Mouse (Mus musculus) C3H10T1/2 (cell line): ENCODE data around the gene Gm32802. TPM values are rescaled to one million over a fixed set of nuclear protein-coding genes. Genes with fewer than 3 reads are reported as not detected.

Experiments
- polyA plus RNA-seq, 2 experiments: library from polyadenylated mRNA; unstranded; fragments of >200 nt; fragmentation: generic; extraction: Trizol; gene quantifications; one replicate each; pipeline ENCODE4 v1.2.1; 2012; ENCODE audit warnings: missing spikeins in 2 of 2

Gm32802 gene
- polyA plus RNA-seq: under 1 TPM; 0.01 to 0.04 TPM

GRCm38 (mm10) chr10:118258388-118258787 lies at the start of gene Gm32802:
TSS of gene Gm32802 (plus strand) at chr10:118258688.

DNA sequence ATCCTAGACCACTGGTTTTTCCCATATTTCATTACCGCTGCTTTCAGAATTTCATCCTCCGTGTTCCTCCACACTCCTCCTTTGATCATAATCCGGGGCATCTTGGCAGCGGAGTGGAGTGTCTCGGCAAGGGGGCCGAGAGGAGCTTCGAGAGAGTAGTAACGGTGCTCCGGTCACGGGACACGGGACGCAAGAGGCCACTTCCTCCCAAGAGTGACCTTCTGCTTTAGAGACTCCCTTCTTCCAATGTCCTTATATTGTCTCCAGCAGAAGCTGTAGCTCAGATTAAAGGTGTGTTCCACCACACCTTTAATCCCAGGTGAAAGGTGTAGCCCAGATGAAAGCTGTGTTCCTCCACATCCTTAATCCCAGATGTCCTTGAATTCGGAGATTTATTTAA lies 17.8 kb upstream of the Gm32802 start, which contains the start of gene Gm32717:
Gm32717 (minus strand) TSS at position 101 of the 400 bp plus-strand sequence.

GRCm38 (mm10) chr10:118294938-118295337 lies 36.5 kb downstream of the Gm32802 start, which contains the start of gene Iltifb:
TSS of gene Iltifb (minus strand) at chr10:118295038.

Other genes starting within 250 kb of the Gm32802 start
- gene Mdm1, start 116.9 kb upstream of the Gm32802 start, polyA plus RNA-seq: 1 to 10 TPM in 1 of 2 experiments, under 1 TPM in 1; 0.43 to 5.3 TPM
- gene Il22, start 53.7 kb upstream of the Gm32802 start, polyA plus RNA-seq: not detected
- under 1 TPM; 0.01 to 0.04 TPM for gene Gm32717, start 17.9 kb upstream of the Gm32802 start, polyA plus RNA-seq
- not detected for gene Iltifb, start 36.4 kb downstream of the Gm32802 start, polyA plus RNA-seq
- gene Gm9040, start 68.3 kb downstream of the Gm32802 start, polyA plus RNA-seq: not detected
- not detected for gene Gm9044, start 73.7 kb downstream of the Gm32802 start, polyA plus RNA-seq
- under 1 TPM in 1 of 2 experiments, not detected in 1; 0.07 TPM for gene Gm9045, start 79.1 kb downstream of the Gm32802 start, polyA plus RNA-seq
- gene Gm9046, start 84.6 kb downstream of the Gm32802 start, polyA plus RNA-seq: not detected
- gene Gm9048, start 90.0 kb downstream of the Gm32802 start, polyA plus RNA-seq: not detected
- under 1 TPM in 1 of 2 experiments, not detected in 1; 0.07 TPM for gene Gm9049, start 95.4 kb downstream of the Gm32802 start, polyA plus RNA-seq
- gene Ifng, start 182.4 kb downstream of the Gm32802 start, polyA plus RNA-seq: not detected